Mouse (Mus musculus) ES-Bruce4 (cell line): ENCODE measurements around the gene Egln1.

Experiments used
- EP300 ChIP-seq: IDR thresholded peaks from 2 replicates; pipeline ENCODE4 v1.6.1; 2011; ENCODE audit warnings: low read depth, low read length; ENCODE audit not compliant: insufficient read depth
- POLR2A ChIP-seq: IDR thresholded peaks from one replicate; pipeline ENCODE4 v1.8.1; 2011; ENCODE audit warnings: low read length; ENCODE audit not compliant: insufficient read depth

DNA sequence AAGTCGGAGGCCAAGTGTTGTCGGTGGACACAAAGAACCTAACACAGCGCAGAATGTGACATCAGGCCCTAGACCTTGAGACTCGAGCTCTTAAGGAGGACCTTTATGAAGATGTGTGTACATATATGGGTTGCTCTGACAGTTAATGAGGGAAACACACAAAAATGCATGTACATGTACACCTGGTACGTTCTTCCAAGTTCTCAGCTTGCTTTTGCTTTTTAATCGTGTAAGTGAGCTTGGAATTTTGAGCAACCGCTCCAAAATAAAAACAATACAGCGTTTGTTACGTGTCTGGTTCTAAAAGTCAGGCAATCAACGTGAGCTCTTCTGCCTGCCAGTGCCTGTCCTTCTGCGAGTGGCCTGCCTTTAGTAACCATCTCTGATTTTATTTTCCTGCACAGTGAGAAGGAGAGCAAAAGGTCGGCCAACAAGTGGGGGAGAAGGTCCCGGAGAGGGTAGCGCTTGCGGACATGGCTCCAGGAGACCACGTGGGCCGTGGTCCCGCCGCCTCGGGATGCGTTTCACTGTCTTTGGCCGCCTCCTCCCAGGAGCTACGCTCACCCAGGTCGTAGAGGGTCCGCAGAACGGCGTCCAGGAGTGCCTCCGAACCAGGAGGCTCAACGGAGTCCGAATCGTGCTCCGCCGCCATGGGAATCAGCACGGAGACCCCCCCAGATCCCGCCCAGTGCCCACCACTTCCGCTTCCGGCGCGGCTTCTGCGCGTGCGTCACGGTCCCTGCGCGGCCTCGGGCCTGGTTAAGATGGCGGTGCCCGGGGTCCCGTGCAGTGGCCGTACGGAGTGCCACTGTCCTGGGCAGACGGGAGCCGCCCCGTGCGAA is 86.6 kb downstream of the Egln1 start, which contains the start of the genes Gnpat and 2810004N23Rik:
- TF ChIP-seq EP300: 0 out of 2 replicates have a peak, but pooled peaks have one; percentile 20
- TF ChIP-seq POLR2A: no peak
